Mouse (Mus musculus): Measurements from ENCODE around the gene Cers6. TPM values are rescaled to one million over a fixed set of nuclear protein-coding genes. Genes with fewer than 3 reads are reported as not detected.

Gene Cers6
- total RNA-seq, 1 experiment from 2014 or later: 7.4 TPM

DNA sequence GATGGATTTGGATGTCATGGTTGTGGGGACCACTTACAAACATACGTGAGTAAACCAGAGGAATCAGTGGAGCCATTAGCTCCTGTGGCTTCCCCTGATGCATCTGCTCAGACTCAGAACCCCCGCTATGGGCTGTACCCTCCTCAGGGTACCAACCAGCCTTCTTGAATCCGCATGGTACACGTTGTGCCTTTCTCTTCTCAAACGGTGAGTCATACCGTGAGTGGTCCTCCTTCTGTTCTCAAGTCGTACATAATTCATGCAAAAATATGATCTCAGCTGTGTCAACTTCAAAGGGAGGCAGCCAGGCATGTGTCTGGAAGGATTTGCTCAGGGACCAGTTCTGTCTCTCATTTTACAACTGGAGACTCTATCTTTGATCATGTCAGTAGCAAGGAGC lies 23.3 kb downstream of the Cers6 start:
- no peak for DNase-seq

DNA sequence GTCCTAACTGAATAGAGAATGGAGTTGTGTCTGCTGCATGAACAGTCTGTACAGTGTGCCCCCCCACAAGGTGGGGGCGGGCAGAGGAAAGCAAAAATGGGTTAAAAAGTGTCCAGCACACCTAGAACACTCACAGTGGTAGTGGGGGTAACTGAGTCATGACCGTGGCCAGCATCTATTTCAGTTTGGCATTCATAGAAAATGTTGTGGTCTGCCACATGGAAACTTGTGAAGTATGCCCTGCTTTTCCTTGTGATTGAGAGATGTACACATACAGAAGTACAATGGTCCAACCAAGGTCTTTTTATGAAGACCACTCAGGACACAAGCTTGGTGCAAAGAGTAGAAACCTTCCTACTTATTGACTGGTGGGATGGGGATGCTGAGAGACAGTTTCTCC lies 24.0 kb downstream of the Cers6 start:
- DNase-seq: no peak

DNA sequence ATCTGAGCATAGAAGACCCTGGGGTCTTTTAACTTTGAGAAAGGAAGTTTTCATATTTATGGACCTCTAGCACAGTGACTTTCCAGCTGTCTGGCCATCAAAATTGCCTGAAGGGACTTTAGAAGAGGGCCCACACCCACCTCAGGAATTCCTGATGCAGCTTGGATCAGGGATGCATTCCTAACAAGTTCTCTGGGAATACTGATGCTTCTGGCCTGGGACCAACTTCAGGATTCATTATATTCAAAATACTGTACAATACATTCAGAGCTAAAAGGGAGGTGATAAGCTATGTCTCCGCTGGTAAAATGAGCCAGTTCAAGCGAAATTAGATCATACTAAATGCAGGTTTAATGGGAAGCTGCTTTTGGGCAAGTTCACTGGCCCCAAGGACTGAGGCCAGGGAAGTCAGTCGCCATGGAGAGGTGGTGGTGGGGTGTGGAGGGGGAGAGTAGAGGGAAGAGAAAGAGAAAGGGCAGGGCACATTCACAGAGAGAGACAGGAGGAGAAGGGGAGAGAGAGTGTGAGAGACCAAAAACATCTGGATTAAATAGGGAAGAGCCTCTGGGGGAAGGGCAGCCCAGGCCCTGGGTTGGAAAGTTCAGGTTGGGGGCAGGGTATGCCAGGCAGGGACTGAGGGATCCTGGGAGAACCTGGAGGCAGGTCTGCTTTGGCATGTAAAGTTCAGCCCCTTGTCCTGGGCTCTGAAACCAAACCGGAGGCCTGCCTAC lies 24.7 kb downstream of the Cers6 start:
- no peak for DNase-seq

DNA sequence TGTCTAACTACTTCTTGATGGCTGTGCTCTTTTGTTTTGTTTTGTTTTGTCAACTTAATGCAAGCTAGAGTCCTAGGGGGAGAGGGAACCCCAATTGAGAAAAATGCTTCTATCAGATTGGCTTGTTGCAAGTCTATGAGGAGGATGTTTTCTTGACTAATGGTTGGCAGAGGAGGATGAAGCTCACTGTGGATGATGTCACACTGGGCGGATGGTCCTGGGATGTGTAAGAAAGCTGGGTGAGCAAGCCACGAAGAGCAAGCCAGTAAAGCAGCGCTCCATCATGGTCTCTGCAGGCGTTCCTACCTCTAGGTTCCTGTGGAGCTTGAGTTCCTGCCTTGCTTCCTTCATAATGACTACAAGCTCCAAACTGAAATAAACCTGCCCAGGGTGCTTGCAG lies 25.4 kb downstream of the Cers6 start:
- no peak for DNase-seq

DNA sequence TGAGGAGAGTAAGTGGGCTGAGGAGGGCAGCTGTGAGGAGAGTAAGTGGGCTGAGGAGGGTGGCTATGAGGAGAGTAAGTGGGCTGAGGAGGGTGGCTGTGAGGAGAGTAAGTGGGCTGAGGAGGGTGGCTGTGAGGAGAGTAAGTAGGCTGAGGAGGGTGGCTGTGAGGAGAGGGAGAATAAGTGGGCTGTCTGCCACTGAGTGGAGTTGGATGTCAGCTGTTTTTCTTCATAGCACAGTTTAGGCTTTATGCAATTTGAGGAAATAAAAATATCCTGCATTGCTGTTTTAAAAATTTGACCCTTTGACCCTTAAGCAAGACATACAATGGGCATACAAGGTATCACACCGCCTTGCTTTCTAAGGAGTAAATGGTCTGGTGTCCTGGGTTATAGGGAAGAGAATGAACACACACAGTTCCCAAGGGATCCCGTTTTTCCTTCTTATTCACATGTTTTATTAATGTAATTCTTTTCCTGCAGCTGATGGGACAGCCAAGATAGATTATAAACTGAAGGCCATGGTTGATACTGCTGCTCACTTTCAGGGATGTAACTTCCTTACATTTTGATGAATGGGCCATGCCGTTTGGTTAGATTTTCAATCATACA lies 27.0 kb downstream of the Cers6 start:
- no peak for DNase-seq

DNA sequence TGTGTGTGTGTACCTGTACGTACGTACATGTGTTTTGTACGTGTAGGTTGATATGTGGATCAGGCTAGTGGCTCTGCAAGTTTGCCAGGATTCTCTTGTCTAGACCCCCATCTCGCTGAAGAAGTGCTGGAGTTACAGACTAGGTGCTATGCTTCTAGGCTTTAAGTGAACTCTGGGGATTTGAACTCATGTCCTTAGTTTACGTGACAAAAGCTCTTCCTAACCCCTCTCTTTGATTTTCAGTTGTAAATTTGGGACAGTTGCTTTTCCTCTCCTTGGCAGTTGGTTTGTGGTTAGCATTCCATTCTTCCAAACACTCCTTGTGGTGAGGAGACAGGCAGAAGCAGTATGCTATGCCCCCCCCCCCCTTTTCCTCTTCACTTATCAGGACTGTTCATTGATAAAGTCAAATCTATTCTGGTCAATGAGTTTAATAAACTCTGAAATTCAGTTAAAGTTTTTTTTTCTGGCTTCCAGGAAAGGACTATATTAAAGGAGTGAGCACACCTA lies 28.5 kb downstream of the Cers6 start:
- DNase-seq: no peak

DNA sequence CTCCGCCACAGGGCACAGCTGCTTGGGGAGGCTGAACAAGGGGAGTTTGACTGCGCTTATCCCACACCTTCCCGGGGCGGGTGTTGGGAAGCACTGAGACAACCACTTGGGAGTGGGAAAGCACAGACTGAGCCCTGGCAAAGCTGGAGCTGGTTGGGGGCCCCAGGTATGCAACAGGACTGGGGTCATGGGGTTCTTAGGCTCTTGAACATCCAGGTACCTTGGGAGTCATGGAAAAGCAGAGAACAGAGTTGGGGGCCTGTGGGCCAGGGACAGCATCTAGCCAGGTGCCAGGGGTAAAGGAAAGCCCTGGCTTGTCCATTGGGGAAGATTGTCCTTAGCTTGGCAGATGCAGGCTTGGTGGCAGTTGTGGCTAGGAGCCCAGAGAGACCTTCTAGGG lies 31.2 kb downstream of the Cers6 start:
- DNase-seq: no peak

DNA sequence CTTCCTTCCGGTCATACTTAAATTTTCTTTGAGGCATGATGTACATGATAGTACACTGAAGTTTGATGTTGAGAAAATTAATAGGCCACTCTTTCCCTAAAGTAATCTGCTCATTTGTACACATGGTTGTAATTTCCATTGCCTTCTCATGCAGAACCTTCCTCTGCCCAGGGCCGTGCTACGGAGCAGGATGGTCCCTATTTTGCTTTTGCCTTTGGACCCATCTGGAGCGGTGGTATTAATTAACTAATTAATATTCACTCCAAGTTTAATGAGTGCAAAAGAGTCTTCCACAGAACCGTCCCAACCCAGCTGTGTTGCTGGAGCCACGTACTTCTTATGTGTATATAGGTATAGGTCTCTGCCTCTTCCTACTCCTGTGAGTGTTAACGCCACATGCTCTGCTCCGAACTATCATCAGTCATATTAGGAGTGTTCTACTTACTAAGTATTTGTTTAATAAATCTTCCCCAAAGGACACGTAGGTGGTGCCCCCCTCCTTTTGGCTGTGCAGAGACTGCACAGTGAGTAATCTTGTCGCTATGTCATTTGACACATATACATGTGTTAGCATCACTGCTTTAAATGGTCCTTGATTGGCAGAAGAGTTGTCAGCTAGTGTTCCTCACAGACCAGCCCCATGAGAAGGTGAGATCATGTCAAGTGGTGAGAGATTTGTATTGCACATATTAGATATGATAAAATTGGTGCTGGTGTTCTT lies 34.0 kb downstream of the Cers6 start:
- DNase-seq: no peak

DNA sequence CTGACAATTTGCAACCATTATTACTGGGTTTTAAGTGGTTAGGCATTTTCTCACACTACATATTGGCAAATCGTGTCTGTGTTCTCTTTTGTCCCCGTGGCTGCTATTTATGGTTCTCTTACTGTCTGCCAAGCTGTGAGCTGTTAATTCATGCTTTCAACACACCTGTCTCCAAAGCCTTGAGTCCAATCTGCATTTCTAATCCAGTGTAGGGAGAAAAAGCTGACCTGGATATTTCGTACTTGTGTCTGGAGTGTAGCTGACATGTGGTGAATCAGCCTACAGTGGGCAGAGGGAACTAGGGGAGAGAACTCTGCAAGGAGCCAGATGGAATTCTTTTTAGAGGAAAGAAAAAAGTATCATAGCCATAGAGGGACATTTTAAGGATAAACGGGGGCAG lies 35.0 kb downstream of the Cers6 start:
- no peak for DNase-seq

DNA sequence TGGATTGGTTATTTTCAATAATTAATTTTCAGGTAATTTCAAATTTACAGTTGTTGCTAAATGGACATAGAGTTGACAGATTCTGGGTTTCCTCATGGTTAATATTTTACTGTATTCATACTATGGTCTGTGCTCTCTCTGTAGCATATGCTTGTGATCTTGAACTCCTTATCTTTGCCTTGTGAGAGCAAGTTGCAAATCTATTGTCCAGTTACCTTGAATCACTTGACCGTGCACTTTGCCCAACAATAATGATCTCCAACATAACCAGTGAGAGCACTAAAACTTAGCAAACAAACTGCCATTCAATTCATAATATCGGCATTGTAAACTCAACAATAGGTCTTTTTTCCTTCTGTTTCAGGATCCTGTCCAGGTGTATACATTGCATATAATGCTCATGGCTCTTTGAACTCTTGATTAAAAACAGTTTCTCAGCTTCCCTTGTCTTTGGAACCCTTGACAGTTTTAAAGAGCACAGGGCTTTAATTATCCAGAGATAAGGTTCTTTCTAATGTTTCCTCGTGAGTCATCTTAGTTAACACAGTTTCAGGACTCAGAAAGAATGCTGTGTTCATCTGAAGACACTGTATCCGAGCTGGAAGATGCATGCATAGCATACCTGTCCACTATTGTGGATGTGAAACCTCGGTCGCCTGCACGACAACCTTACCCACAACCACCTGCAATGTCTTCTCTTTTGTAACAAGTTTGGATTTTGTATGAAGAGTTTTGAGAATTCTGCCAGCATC lies 38.7 kb downstream of the Cers6 start:
- DNase-seq: no peak

DNA sequence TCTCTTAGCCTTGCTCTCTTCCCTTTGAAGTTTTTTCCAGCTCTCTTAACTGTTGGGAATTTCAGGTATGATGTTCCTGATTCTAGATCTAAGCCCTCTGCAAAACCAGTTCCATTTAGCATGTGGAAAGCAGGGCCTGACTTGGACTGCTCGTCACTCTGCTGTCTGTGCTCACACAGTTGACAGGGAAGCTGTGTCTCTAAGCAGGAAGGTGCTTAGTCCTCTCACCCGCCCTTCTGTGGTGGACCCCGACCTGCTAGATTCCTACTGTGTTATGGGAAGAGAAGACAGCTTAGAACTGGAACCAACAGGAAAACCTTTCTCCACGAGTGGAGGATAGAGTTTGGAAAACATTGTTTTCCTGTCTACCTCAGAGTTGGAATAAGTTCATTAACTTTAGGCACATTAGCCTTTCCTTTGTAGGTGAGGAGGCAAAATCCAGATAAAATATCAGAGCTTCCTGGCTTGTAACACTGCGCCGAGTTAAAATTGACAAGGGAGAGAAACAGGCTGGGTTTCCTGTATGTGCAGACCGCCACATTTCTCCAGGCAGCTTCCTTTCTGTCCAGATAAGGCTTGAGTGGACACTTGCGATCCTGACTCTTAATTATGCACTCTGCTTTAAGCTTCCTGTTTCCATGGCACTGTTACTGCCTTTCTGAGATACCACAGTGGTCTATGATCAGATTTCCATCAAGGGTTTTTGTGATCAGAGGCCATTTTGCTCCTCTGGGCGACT lies 39.6 kb downstream of the Cers6 start:
- no peak for DNase-seq

DNA sequence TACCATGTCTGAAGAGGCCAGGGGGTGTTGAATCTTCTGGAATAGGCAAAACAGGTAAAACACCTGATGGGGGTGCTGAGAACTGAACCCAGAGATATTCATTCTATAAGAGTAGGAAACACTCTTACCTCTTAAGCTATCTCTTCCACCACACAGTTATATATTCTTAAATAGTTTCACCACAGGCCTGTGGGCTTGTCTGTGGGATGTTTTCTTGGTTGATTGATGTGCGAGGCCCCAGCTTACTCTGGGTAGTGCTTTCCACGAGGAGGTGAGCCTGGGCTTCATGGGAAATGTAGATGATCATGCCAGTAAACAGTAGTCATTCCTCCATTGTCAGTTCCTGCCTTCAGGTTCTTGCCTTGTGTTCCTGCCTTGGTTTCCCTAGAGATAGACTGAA lies 40.5 kb downstream of the Cers6 start:
- DNase-seq: no peak

DNA sequence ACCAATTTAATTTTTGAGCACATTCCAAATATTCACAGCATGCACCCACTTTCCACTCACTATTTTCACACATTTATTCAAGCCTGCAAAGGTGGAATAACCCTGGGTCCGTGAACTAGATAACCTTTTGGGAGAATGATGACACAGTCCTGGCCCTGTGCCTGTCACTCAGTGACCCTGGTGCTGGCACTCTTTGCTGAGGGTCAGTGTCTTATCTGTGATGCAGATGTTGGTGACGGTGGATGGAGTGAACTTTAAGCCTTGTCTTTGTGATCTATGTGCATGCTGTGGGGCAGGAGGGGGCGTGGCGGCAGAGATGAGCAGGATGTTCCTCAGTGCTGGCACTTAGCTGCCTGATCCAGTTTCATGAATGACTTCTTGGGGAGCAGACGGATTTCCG lies 41.3 kb downstream of the Cers6 start:
- DNase-seq: no peak

DNA sequence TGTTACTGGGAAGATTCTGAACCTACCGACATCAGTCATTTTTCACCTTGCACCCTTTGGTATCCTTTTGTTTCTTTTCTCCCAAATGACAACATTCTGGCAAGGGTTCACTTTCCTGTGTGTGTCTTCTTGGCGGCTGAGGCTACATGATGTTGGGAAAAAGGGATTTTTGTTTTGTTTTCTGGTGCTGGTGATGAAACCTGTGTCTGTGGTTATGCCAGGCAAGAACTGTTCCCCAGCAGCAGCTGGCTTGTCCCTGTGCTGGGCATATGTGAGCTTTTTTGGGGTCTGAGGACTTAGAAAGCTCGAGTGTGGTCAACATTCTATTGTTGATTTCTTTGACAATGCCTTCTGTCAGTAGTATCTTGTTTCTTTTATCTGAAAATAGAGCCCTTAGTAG lies 45.7 kb downstream of the Cers6 start:
- DNase-seq: no peak

DNA sequence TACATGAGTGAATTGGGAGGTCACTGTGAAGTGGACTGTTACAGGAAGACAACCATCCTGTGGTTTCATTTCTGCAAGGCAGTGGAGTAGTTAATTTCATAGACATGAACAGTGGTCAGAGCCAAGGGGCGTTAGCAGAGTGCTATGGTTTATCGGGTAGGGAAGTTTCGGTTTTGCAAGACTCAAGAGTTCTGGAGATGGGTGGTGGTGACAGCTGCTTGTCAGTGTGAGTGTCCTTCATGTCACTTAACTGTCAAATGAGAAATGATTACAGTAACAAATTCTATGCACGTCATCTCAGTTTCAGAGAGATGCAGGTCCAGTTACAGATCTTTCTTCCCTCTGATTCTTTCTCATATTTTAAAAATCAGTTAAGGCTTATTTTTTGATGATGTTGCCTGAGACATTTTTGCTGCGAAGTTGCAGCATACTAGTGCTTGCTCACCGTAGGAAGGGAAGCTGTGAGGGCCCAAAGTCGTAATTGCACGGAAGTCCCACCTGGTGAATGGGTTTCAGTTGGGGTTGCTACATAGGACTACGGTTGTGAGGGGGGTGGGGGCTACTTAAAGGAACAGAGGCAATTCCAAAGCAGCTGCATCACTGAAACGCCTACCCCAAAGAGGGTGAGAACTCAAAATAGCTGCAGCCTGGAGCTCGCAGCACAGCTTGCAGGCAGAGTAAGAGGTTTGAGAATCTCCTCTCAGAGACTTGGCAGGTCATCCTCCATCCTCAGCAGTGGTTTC lies 46.7 kb downstream of the Cers6 start:
- DNase-seq: no peak

DNA sequence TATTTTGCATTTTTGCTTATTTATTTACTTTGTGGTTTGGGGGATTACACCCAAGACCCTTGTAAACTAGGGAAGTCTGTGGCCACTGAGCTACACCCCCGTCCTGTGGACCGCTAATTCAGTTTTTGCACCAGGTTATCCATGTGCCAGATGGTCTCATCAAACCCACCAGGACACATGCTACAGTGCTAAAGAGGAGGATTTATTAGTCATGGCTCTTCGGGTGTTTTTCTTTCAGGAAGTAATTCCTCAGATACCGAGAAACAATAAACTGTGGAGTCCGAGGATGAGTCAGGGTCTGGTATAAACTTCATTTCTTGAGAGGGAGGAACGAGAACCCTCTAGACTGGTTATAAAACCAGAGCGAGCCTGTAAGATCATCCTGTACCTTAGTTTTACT lies 49.5 kb downstream of the Cers6 start:
- no peak for DNase-seq

DNA sequence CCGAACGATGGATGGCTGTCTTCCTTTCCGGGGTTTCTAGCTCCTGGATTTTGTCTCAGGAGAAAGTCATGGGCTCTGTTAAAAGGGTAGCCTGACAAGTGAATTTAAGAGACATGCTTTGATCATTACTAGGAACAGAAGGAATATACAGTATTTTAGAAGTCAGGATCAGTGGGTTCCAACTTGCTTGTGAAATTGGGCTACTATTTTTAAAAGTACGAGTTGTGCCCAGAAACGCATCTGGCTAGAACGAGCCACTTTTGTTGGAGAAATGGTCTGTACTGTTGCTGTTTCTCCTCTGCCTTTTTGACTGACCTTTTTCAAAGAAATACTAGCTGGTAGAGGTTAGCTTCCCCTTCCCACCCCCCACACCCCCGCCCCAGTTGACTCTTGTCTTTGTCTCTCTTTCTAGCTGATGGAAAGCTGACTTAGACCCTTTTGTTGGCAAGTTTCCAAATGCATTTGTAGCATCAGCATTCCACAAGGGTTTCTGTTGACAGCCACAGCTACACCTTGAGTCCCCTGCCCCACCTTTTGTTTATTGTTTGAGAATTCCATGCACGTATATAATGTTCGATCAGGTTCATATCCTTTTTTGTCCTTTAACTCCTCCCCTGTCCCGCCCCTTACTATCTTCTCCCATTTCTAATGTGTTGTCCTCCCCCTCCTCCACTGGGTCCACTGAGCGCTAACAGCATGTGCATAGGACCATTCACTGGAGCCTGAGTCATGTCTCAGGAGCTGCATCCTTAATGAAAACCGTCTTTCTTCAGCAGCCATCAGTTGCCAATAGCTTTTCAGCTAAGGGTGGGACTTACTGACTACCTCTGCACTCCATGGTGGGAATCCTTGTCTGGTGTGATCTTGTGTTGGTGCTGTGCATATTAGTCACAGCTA lies 50.6 kb downstream of the Cers6 start:
- DNase-seq: no peak

DNA sequence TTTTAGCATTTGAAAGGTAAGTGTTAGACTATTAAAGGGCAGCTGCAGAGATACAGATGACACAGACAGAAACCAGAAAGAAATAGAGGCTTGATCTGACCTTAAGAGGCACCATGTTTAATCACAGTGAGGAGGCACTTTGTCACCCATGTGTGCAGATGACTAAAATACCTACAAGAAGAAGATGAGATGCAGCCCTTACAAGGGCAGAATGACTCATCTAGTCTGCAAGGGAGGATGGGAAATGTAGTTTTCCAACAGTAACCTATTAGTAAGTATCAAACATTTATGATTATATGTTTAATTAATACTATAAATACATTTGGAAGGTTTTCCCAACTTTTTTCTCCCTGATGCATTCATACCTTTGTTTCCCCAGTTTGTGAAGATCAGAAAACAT lies 54.5 kb downstream of the Cers6 start:
- DNase-seq: no peak

DNA sequence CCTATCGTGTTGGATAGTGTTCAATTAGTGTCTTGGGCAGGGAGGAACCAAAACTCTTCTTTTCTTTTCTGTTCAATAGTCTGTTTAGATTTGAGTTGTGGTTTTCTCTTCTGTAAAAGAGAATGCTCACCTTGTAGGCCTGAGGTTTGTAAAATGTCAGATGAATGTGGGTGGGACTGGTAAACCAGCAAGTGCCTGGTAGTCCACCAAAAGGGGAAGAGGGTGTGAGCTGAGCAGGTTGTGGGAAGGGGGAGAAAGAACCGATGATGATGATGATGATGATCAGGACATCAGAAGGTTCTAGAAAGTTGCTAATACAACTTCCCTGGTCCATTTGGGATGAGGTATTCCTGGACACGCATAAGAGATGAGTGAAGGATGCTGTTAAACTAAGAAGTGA lies 55.1 kb downstream of the Cers6 start:
- no peak for DNase-seq

DNA sequence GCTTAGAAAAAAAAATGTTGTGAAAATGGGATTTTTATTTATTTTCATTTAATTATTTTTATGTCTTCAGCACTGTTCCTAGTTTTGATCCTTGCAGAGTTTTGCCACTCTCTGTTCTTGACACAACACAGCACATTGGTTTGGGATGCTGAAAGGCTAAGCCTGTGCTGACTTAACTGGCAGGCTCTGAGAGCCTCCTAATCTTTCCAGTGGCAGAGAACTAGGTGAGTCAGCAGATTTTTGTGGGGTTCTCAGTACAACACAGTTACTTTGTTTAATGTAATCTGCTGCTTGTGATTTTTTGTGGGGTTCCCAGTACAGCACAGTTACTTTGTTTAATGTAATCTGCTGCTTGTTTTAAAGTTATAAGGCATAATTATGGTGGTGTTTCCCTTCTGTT lies 55.8 kb downstream of the Cers6 start:
- no peak for DNase-seq
